Mouse (Mus musculus) cerebellum, adult 8-10 months (tissue): ENCODE results near the gene Nkx2-1.
"Not testable (repeated sequence)": the region's sequence is repeated elsewhere in the genome, so short reads cannot be mapped to it uniquely, and the experiment has no call there.

Experiments used
- DNase-seq: peaks from one replicate; pipeline ENCODE4 v3.0.0; 2022

The Nkx2-1 gene

GRCm38 (mm10) chr12:56536884-56537265 is at the start of gene Nkx2-1:
TSS of gene Nkx2-1 (minus strand) at chr12:56536908.
- DNase-seq: no peak

- peak; percentile 61 for DNase-seq
Measured at GRCm38 (mm10) chr12:56541068-56541467, 4.4 kb upstream of the Nkx2-1 start.

GRCm38 (mm10) chr12:56540591-56540990 is 3.9 kb upstream of the Nkx2-1 start:
- DNase-seq: no peak

- DNase-seq: no peak
Measured at GRCm38 (mm10) chr12:56538601-56539000, 1.9 kb upstream of the Nkx2-1 start.

- no peak for DNase-seq
Measured at GRCm38 (mm10) chr12:56537931-56538330, 1.2 kb upstream of the Nkx2-1 start.

GRCm38 (mm10) chr12:56537342-56537741 is 634 bp upstream of the Nkx2-1 start:
- no peak for DNase-seq

GRCm38 (mm10) chr12:56536174-56536883 is 379 bp downstream of the Nkx2-1 start:
- no peak for DNase-seq

GRCm38 (mm10) chr12:56535411-56536173 is 1.1 kb downstream of the Nkx2-1 start:
- DNase-seq: no peak

- no peak for DNase-seq
Measured at GRCm38 (mm10) chr12:56534651-56535326, 1.9 kb downstream of the Nkx2-1 start.

- DNase-seq: no peak
Measured at GRCm38 (mm10) chr12:56534311-56534650, 2.4 kb downstream of the Nkx2-1 start.

GRCm38 (mm10) chr12:56533501-56534310 is 3.0 kb downstream of the Nkx2-1 start:
- DNase-seq: no peak

- no peak for DNase-seq
Measured at GRCm38 (mm10) chr12:56532986-56533495, 3.7 kb downstream of the Nkx2-1 start.

GRCm38 (mm10) chr12:56532142-56532541 is 4.6 kb downstream of the Nkx2-1 start:
- no peak for DNase-seq

GRCm38 (mm10) chr12:56531051-56531620 is 5.6 kb downstream of the Nkx2-1 start:
- no peak for DNase-seq

GRCm38 (mm10) chr12:56529931-56530330 is 6.8 kb downstream of the Nkx2-1 start:
- no peak for DNase-seq

- DNase-seq: no peak
Measured at GRCm38 (mm10) chr12:56528881-56529681, 7.6 kb downstream of the Nkx2-1 start.

GRCm38 (mm10) chr12:56528034-56528570 is 8.6 kb downstream of the Nkx2-1 start:
- no peak for DNase-seq

- no peak for DNase-seq
Measured at GRCm38 (mm10) chr12:56527071-56527470, 9.6 kb downstream of the Nkx2-1 start.

- not testable (repeated sequence) for DNase-seq
Measured at GRCm38 (mm10) chr12:56525219-56525797, 11.4 kb downstream of the Nkx2-1 start.

GRCm38 (mm10) chr12:56524201-56524600 is 12.5 kb downstream of the Nkx2-1 start:
- DNase-seq: no peak

- DNase-seq: no peak
Measured at GRCm38 (mm10) chr12:56522191-56522590, 14.5 kb downstream of the Nkx2-1 start.
